Mouse (Mus musculus): ENCODE measurements at regions not wholly inside any gene's neighbourhood (a gene's known extent, or its start where the extent isn't known, plus 50 kb on each side); places are given as distances from the start of the nearest gene placed in this dataset.

GRCm38 (mm10) chr9:14175041-14175881, 99.6 kb upstream of the Sesn3 start:
- H3K4me2 ChIP-seq (ENCODE audit: low read depth, low read length) = peak overlapping the region; percentile 11; the same call in 1 of the 2 replicates
- no peak for TF ChIP-seq CTCF (IDR thresholded peaks at IDR 0.05; ENCODE audit: low read depth)

GRCm38 (mm10) chr9:14179777-14180176, 95.1 kb upstream of the Sesn3 start:
- H3K27ac ChIP-seq = no peak overlapping the region

More at GRCm38 (mm10) chr9:14175041-14175881, 99.6 kb upstream of the Sesn3 start:
- WGBS = 14% methylated on average over 11 of the region's 11 CpGs
- H3K9me3 ChIP-seq (ENCODE audit: low read length) = no peaks in the 10 kb centered on the region
- ATAC-seq = peak; percentile 5; the same call in 1 of the 2 replicates
- no peaks in the 10 kb centered on the region for H3K27me3 ChIP-seq (ENCODE audit: insufficient read depth, low read length)
- H3K36me3 ChIP-seq (ENCODE audit: insufficient read depth, low read length) = no peaks in the 10 kb centered on the region
- no peak overlapping the region for H3K9ac ChIP-seq (replicated peaks; ENCODE audit: low read length)
- no peak overlapping the region for H3K4me3 ChIP-seq (ENCODE audit: low read length)
- peak; percentile 50 for DNase-seq (ENCODE audit: low spot score)
- H3K4me1 ChIP-seq (ENCODE audit: insufficient read depth, low read length) = peaks cover 22% of the 10 kb centered on the region
- H3K27ac ChIP-seq = peak overlapping the region; percentile 76; the same call in 1 of the 2 replicates

GRCm38 (mm10) chr9:14184261-14184660, 90.6 kb upstream of the Sesn3 start:
- no peak overlapping the region for H3K4me2 ChIP-seq (ENCODE audit: low read depth, low read length)
- no peaks in the 10 kb centered on the region for H3K4me1 ChIP-seq (ENCODE audit: insufficient read depth, low read length)
- H3K36me3 ChIP-seq (ENCODE audit: insufficient read depth, low read length) = no peaks in the 10 kb centered on the region
- no peak for ATAC-seq
- H3K9ac ChIP-seq (replicated peaks; ENCODE audit: low read length) = no peak overlapping the region
- no peak for TF ChIP-seq CTCF (IDR thresholded peaks at IDR 0.05; ENCODE audit: low read depth)
- no peak overlapping the region for H3K27ac ChIP-seq
- DNase-seq (ENCODE audit: low spot score) = no peak
- H3K9me3 ChIP-seq (ENCODE audit: low read length) = no peaks in the 10 kb centered on the region
- no peaks in the 10 kb centered on the region for H3K27me3 ChIP-seq (ENCODE audit: insufficient read depth, low read length)
- H3K4me3 ChIP-seq (ENCODE audit: low read length) = no peak overlapping the region
- WGBS = 89% methylated on average over 4 of the region's 4 CpGs

More at GRCm38 (mm10) chr9:14179777-14180176, 95.1 kb upstream of the Sesn3 start:
- H3K27me3 ChIP-seq (ENCODE audit: insufficient read depth, low read length) = no peaks in the 10 kb centered on the region
- DNase-seq (ENCODE audit: low spot score) = peak; percentile 70
- H3K4me2 ChIP-seq (ENCODE audit: low read depth, low read length) = no peak overlapping the region
- 74% methylated on average over 1 of the region's 1 CpGs for WGBS
- H3K4me3 ChIP-seq (ENCODE audit: low read length) = no peak overlapping the region
- peaks cover 12% of the 10 kb centered on the region for H3K4me1 ChIP-seq (ENCODE audit: insufficient read depth, low read length)
- H3K36me3 ChIP-seq (ENCODE audit: insufficient read depth, low read length) = no peaks in the 10 kb centered on the region
- no peak overlapping the region for H3K9ac ChIP-seq (replicated peaks; ENCODE audit: low read length)
- H3K9me3 ChIP-seq (ENCODE audit: low read length) = no peaks in the 10 kb centered on the region
- no peak for TF ChIP-seq CTCF (IDR thresholded peaks at IDR 0.05; ENCODE audit: low read depth)
- ATAC-seq = 0 out of 2 replicates have a peak, but pooled peaks have one; percentile 27

- ATAC-seq = no peak
- Histone ChIP-seq H3K36me3 (ENCODE audit: insufficient read depth, low read length) (no peaks in the 10 kb centered on the region), H3K4me1 (ENCODE audit: insufficient read depth, low read length) (no peaks in the 10 kb centered on the region), H3K9ac (replicated peaks; ENCODE audit: low read length) (no peak overlapping the region), H3K27me3 (ENCODE audit: insufficient read depth, low read length) (no peaks in the 10 kb centered on the region), H3K9me3 (ENCODE audit: low read length) (no peaks in the 10 kb centered on the region), H3K27ac (no peak overlapping the region), H3K4me2 (ENCODE audit: low read depth, low read length) (no peak overlapping the region), H3K4me3 (ENCODE audit: low read length) (no peak overlapping the region)
- DNase-seq (ENCODE audit: low spot score) = no peak
- 58% methylated on average over 2 of the region's 2 CpGs for WGBS
- TF ChIP-seq CTCF (IDR thresholded peaks at IDR 0.05; ENCODE audit: low read depth) = no peak
Measured at GRCm38 (mm10) chr9:14185681-14186080, 89.2 kb upstream of the Sesn3 start.

GRCm38 (mm10) chr9:14187753-14188152, 87.1 kb upstream of the Sesn3 start:
- no peak overlapping the region for H3K4me2 ChIP-seq (ENCODE audit: low read depth, low read length)
- no peaks in the 10 kb centered on the region for H3K27me3 ChIP-seq (ENCODE audit: insufficient read depth, low read length)
- H3K4me1 ChIP-seq (ENCODE audit: insufficient read depth, low read length) = no peaks in the 10 kb centered on the region
- WGBS = 94% methylated on average over 1 of the region's 1 CpGs
- H3K27ac ChIP-seq = no peak overlapping the region
- no peak overlapping the region for H3K9ac ChIP-seq (replicated peaks; ENCODE audit: low read length)
- no peaks in the 10 kb centered on the region for H3K9me3 ChIP-seq (ENCODE audit: low read length)
- no peak for TF ChIP-seq CTCF (IDR thresholded peaks at IDR 0.05; ENCODE audit: low read depth)
- no peak overlapping the region for H3K4me3 ChIP-seq (ENCODE audit: low read length)
- DNase-seq (ENCODE audit: low spot score) = no peak
- H3K36me3 ChIP-seq (ENCODE audit: insufficient read depth, low read length) = no peaks in the 10 kb centered on the region
- ATAC-seq = no peak

- no peaks in the 10 kb centered on the region for H3K27me3 ChIP-seq (ENCODE audit: insufficient read depth, low read length)
- H3K4me1 ChIP-seq (ENCODE audit: insufficient read depth, low read length) = no peaks in the 10 kb centered on the region
- ATAC-seq (no peak), DNase-seq (ENCODE audit: low spot score) (no peak)
- H3K27ac ChIP-seq = no peak overlapping the region
- no peak overlapping the region for H3K9ac ChIP-seq (replicated peaks; ENCODE audit: low read length)
- H3K9me3 ChIP-seq (ENCODE audit: low read length) = no peaks in the 10 kb centered on the region
- H3K36me3 ChIP-seq (ENCODE audit: insufficient read depth, low read length) = no peaks in the 10 kb centered on the region
- no peak for TF ChIP-seq CTCF (IDR thresholded peaks at IDR 0.05; ENCODE audit: low read depth)
- WGBS = 43% methylated on average over 2 of the region's 2 CpGs
- no peak overlapping the region for H3K4me3 ChIP-seq (ENCODE audit: low read length)
- no peak overlapping the region for H3K4me2 ChIP-seq (ENCODE audit: low read depth, low read length)
Measured at GRCm38 (mm10) chr9:14188504-14188903, 86.4 kb upstream of the Sesn3 start.

GRCm38 (mm10) chr9:14190660-14191059, 84.2 kb upstream of the Sesn3 start:
- DNase-seq (ENCODE audit: low spot score) (no peak), ATAC-seq (no peak)
- H3K9me3 ChIP-seq (ENCODE audit: low read length) = no peaks in the 10 kb centered on the region
- no peaks in the 10 kb centered on the region for H3K27me3 ChIP-seq (ENCODE audit: insufficient read depth, low read length)
- no peak overlapping the region for H3K4me2 ChIP-seq (ENCODE audit: low read depth, low read length)
- TF ChIP-seq CTCF (IDR thresholded peaks at IDR 0.05; ENCODE audit: low read depth) = no peak
- no peaks in the 10 kb centered on the region for H3K36me3 ChIP-seq (ENCODE audit: insufficient read depth, low read length)
- H3K9ac ChIP-seq (replicated peaks; ENCODE audit: low read length) = no peak overlapping the region
- WGBS = 78% methylated on average over 9 of the region's 9 CpGs
- no peak overlapping the region for H3K27ac ChIP-seq
- no peaks in the 10 kb centered on the region for H3K4me1 ChIP-seq (ENCODE audit: insufficient read depth, low read length)
- no peak overlapping the region for H3K4me3 ChIP-seq (ENCODE audit: low read length)
